16 mouse cellular contexts compared by ENCODE assay signal in genomic region chr10:19794996-19795395, GRCm38 (mm10). TPM values are rescaled to one million over a fixed set of nuclear protein-coding genes. Genes with fewer than 3 reads are reported as not detected.
A peak's percentile ranks its signal among the peaks of the same experiment; 100 is the strongest.
DNase-seq lines count a peak whose midpoint lies in the region; ATAC-seq lines count a peak whose summit lies in the region.
"Had no signal": no experiment of that assay in that cellular context is flagged by ENCODE, and none has a peak within 500 bp of the region (broad histone marks: within the 10 kb centered on the region; RNA-seq: fewer than 3 reads in every experiment).

No protein-coding gene starts in this region.

- H3K9me3 ChIP-seq in midbrain, embryonic 15.5 days, result peaks cover 3% of the 10 kb centered on the region; the same call in 1 of the 2 replicates
- peaks cover 3% of the 10 kb centered on the region for H3K9me3 ChIP-seq in midbrain, embryonic 10.5 days (replicated peaks)
- H3K9me3 ChIP-seq: embryonic facial prominence, embryonic 12.5 days; liver, embryonic 12.5 days; midbrain, embryonic 13.5 days had no signal

- H3K36me3 ChIP-seq in midbrain, embryonic 15.5 days (replicated peaks), result no peaks in the 10 kb centered on the region
- no peaks in the 10 kb centered on the region for H3K36me3 ChIP-seq in midbrain, embryonic 10.5 days
- H3K36me3 ChIP-seq: embryonic facial prominence, embryonic 12.5 days; liver, embryonic 12.5 days; midbrain, embryonic 13.5 days had no signal

- DNase-seq in cerebellum, adult 11 months, result no peak
- no peak for DNase-seq in midbrain, embryonic 10.5 days (ENCODE audit: low spot score)
- DNase-seq in cerebellum, adult 8-10 months, result peak; percentile 15
- DNase-seq in layer of hippocampus, adult 9-11 months, result peak; percentile 15
- no peak for DNase-seq in gastrocnemius, adult 18-20 months (ENCODE audit: low spot score)
- no peak for DNase-seq in spleen, adult 12 weeks (ENCODE audit: low spot score)
- DNase-seq: B cell, adult 2 months; kidney, postnatal 25 days had no signal

- 72% methylated on average over 8 of the region's 8 CpGs for WGBS in midbrain, embryonic 15.5 days
- 85% methylated on average over 8 of the region's 8 CpGs for WGBS in midbrain, embryonic 10.5 days

- H3K4me2 ChIP-seq in midbrain, embryonic 15.5 days, result no peak overlapping the region
- H3K4me2 ChIP-seq: embryonic facial prominence, embryonic 12.5 days; liver, embryonic 12.5 days; midbrain, embryonic 13.5 days had no signal

- H3K9ac ChIP-seq in midbrain, embryonic 15.5 days, result no peak overlapping the region
- H3K9ac ChIP-seq: embryonic facial prominence, embryonic 12.5 days; liver, embryonic 12.5 days; midbrain, embryonic 13.5 days had no signal

- peak; percentile 74 for ATAC-seq in cerebellum, adult (ENCODE audit: insufficient number of reproducible peaks, low FRiP score, low TSS enrichment)
- peak; percentile 63; the same call in 1 of the 2 replicates for ATAC-seq in midbrain, embryonic 15.5 days (replicated peaks)
- ATAC-seq: intestine, embryonic 16.5 days; liver, embryonic 12.5 days; midbrain, embryonic 13.5 days had no signal

- no peaks in the 10 kb centered on the region for H3K4me1 ChIP-seq in midbrain, embryonic 15.5 days
- H3K4me1 ChIP-seq in midbrain, embryonic 10.5 days, result no peaks in the 10 kb centered on the region
- H3K4me1 ChIP-seq: embryonic facial prominence, embryonic 12.5 days; liver, embryonic 12.5 days; midbrain, embryonic 13.5 days had no signal

- no peaks in the 10 kb centered on the region for H3K27me3 ChIP-seq in midbrain, embryonic 15.5 days (replicated peaks)
- H3K27me3 ChIP-seq in midbrain, embryonic 10.5 days (ENCODE audit: low read depth, poor library complexity, severe bottlenecking), result no peaks in the 10 kb centered on the region
- H3K27me3 ChIP-seq: embryonic facial prominence, embryonic 12.5 days; liver, embryonic 12.5 days; midbrain, embryonic 13.5 days had no signal

- no peak overlapping the region for H3K4me3 ChIP-seq in midbrain, embryonic 15.5 days
- H3K4me3 ChIP-seq in midbrain, embryonic 10.5 days, result no peak overlapping the region
- H3K4me3 ChIP-seq: embryonic facial prominence, embryonic 12.5 days; liver, embryonic 12.5 days; midbrain, embryonic 13.5 days had no signal

- H3K27ac ChIP-seq in midbrain, embryonic 15.5 days, result no peak overlapping the region
- H3K27ac ChIP-seq in midbrain, embryonic 10.5 days (replicated peaks), result no peak overlapping the region
- H3K27ac ChIP-seq: embryonic facial prominence, embryonic 12.5 days; liver, embryonic 12.5 days; midbrain, embryonic 13.5 days had no signal

RNA-seq across cellular contexts. Expression of gene Slc35d3, which starts 56.3 kb away (rescaled TPM):
- 2.2 TPM in 2 replicates for polyA plus RNA-seq in midbrain, embryonic 15.5 days (2015; fragmentation: Nextera tagmentation; extraction: Ambion mirVana)
- polyA plus RNA-seq in midbrain, embryonic 10.5 days (2016; fragmentation: Nextera tagmentation; extraction: Ambion mirVana), result 0.90 and 0.97 TPM in 2 replicates
- total RNA-seq in gastrocnemius, adult 18-20 months (2021), result not detected
- polyA plus RNA-seq: gonadal fat pad, adult 2 months; testis, adult 2 months had no signal

Comparison
In these comparisons a context has a peak if more than half of its experiments do, and no peak if none do; other contexts are left out.
1. DNase-seq: peak in cerebellum, adult 8-10 months (single experiment) and layer of hippocampus, adult 9-11 months (single experiment); none in cerebellum, adult 11 months (single experiment), midbrain, embryonic 10.5 days (single experiment), gastrocnemius, adult 18-20 months (single experiment) and spleen, adult 12 weeks (single experiment).